34 mouse cellular contexts compared by ENCODE assay signal in genomic region chr4:88522674-88523073, GRCm38 (mm10). TPM values are rescaled to one million over a fixed set of nuclear protein-coding genes. Genes with fewer than 3 reads are reported as not detected.
"Had no signal": no experiment of that assay in that cellular context is flagged by ENCODE, and none has a peak within 500 bp of the region (broad histone marks: within the 10 kb centered on the region; RNA-seq: fewer than 3 reads in every experiment).

Ifnb1 (minus strand) TSS chr4:88522774.

- H3K9ac ChIP-seq: embryonic facial prominence, embryonic 12.5 days; embryonic facial prominence, embryonic 13.5 days; embryonic facial prominence, embryonic 15.5 days; forebrain, embryonic 12.5 days; forebrain, embryonic 13.5 days; forebrain, embryonic 15.5 days; forebrain, postnatal 0 days had no signal

- H3K9me3 ChIP-seq: embryonic facial prominence, embryonic 10.5 days; embryonic facial prominence, embryonic 12.5 days; embryonic facial prominence, embryonic 13.5 days; embryonic facial prominence, embryonic 15.5 days; forebrain, embryonic 10.5 days; forebrain, embryonic 12.5 days; forebrain, embryonic 13.5 days; forebrain, embryonic 15.5 days had no signal

- H3K4me3 ChIP-seq: embryonic facial prominence, embryonic 10.5 days; embryonic facial prominence, embryonic 12.5 days; embryonic facial prominence, embryonic 13.5 days; embryonic facial prominence, embryonic 15.5 days; erythroblast, embryonic 14.5 days; forebrain, embryonic 10.5 days; forebrain, embryonic 12.5 days; forebrain, embryonic 13.5 days; forebrain, embryonic 15.5 days; gastrocnemius, adult 2 months had no signal

- H3K4me1 ChIP-seq: embryonic facial prominence, embryonic 10.5 days; embryonic facial prominence, embryonic 12.5 days; embryonic facial prominence, embryonic 13.5 days; embryonic facial prominence, embryonic 15.5 days; forebrain, embryonic 10.5 days; forebrain, embryonic 12.5 days had no signal

- DNase-seq: cerebellum, adult 2 months; cerebellum, adult 8-10 months; cerebellum, adult 9-10 months; cerebellum, adult 9-11 months; cerebellum, postnatal 36 days; forebrain, postnatal 0 days; gastrocnemius, adult 2 months; gastrocnemius, postnatal 14 days; gastrocnemius, postnatal 25 days; gastrocnemius, postnatal 36 days had no signal

- H3K27me3 ChIP-seq: embryonic facial prominence, embryonic 12.5 days; embryonic facial prominence, embryonic 15.5 days; forebrain, embryonic 13.5 days; forebrain, embryonic 15.5 days had no signal

- H3K36me3 ChIP-seq: embryonic facial prominence, embryonic 10.5 days; embryonic facial prominence, embryonic 12.5 days; embryonic facial prominence, embryonic 13.5 days; embryonic facial prominence, embryonic 15.5 days; forebrain, embryonic 10.5 days; forebrain, embryonic 12.5 days; forebrain, embryonic 15.5 days had no signal

- H3K27ac ChIP-seq: embryonic facial prominence, embryonic 10.5 days; embryonic facial prominence, embryonic 12.5 days; embryonic facial prominence, embryonic 13.5 days; embryonic facial prominence, embryonic 15.5 days; forebrain, embryonic 10.5 days; forebrain, embryonic 12.5 days; forebrain, embryonic 13.5 days; forebrain, embryonic 15.5 days; gastrocnemius, adult 2 months had no signal

- ATAC-seq: forebrain, embryonic 13.5 days; forebrain, embryonic 14.5 days; forebrain, embryonic 15.5 days; forebrain, embryonic 16.5 days; forebrain, postnatal 0 days had no signal

RNA-seq across cellular contexts. Expression of gene Ifnb1, which starts in this region (rescaled TPM):
- total RNA-seq: common myeloid progenitor, adult 5-6 weeks; forebrain, postnatal 0 days; gastrocnemius, adult 18-20 months; gastrocnemius, adult 2 months; gastrocnemius, adult 8-10 months; gastrocnemius, postnatal 10 days; gastrocnemius, postnatal 14 days; gastrocnemius, postnatal 25 days; gastrocnemius, postnatal 36 days; gastrocnemius, postnatal 4 days; heart, adult 18-20 months; heart, adult 8-10 months had no signal
- polyA plus RNA-seq: cerebellum, adult 2 months; cortical plate, adult 2 months; embryonic facial prominence, embryonic 10.5 days; embryonic facial prominence, embryonic 11.5 days; embryonic facial prominence, embryonic 12.5 days; embryonic facial prominence, embryonic 13.5 days; embryonic facial prominence, embryonic 14.5 days; embryonic facial prominence, embryonic 15.5 days; erythroblast, embryonic 14.5 days; forebrain, embryonic 10.5 days; forebrain, embryonic 11.5 days; forebrain, embryonic 12.5 days; forebrain, embryonic 13.5 days; forebrain, embryonic 14.5 days; forebrain, embryonic 15.5 days; forebrain, embryonic 16.5 days; forebrain, postnatal 0 days; frontal cortex, adult 2 months; gonadal fat pad, adult 2 months had no signal
